11 mouse cellular contexts compared by ENCODE assay signal in the genomic region with DNA sequence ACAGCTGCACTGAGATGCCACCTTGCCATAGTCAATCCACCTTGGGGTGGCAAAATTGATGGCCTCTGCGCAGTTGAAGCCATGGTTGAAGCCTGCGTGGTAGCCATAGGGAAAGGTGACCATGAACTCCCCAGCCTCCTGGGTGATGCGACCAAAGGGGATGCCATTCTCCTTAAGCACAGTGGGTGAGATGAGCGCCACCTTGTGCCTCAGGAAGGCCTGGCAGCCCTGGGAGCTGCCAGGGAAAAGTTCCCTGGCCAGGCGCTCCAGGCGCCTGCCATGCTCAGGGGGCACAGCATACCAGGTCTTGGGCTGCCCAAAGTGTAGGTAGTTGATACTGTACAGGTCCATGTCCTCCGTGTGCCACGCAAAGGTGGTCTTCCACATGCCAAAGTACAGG. TPM values are rescaled to one million over a fixed set of nuclear protein-coding genes. Genes with fewer than 3 reads are reported as not detected.
DNase-seq lines count a peak whose midpoint lies in the region; ATAC-seq and TF ChIP-seq lines count a peak whose summit lies in the region.
"Not testable (repeated sequence)": the region's sequence is repeated elsewhere in the genome, so short reads cannot be mapped to it uniquely, and the experiment has no call there.
"Had no signal": no experiment of that assay in that cellular context is flagged by ENCODE, and none has a peak within 500 bp of the region (broad histone marks: within the 10 kb centered on the region; RNA-seq: fewer than 3 reads in every experiment).

No protein-coding gene starts in this region.

- H3K4me2 ChIP-seq in intestine, postnatal 0 days (replicated peaks; ENCODE audit: low read depth); limb, embryonic 15.5 days: not testable (repeated sequence)

- peak; percentile 51 for ATAC-seq in erythroblast, adult 5-6 weeks (replicated peaks; ENCODE audit: low FRiP score, poor library complexity, severe bottlenecking)
- ATAC-seq in intestine, postnatal 0 days: not testable (repeated sequence)
- 0 out of 2 replicates have a peak, but pooled peaks have one; percentile 35 for ATAC-seq in limb, embryonic 15.5 days (ENCODE audit: insufficient number of reproducible peaks, low FRiP score, low TSS enrichment, low read depth)

- not testable (repeated sequence) for H3K4me1 ChIP-seq in intestine, postnatal 0 days (replicated peaks; ENCODE audit: control insufficient read depth, insufficient read depth, low read length); limb, embryonic 15.5 days

- H3K4me3 ChIP-seq in intestine, postnatal 0 days (ENCODE audit: low read depth, low read length); limb, embryonic 15.5 days: not testable (repeated sequence)

- H3K9ac ChIP-seq in intestine, postnatal 0 days (ENCODE audit: low read depth, low read length); limb, embryonic 15.5 days: not testable (repeated sequence)

- not testable (repeated sequence) for H3K9me3 ChIP-seq in intestine, postnatal 0 days (ENCODE audit: control insufficient read depth); limb, embryonic 15.5 days

- not testable (repeated sequence) for H3K36me3 ChIP-seq in intestine, postnatal 0 days (ENCODE audit: control insufficient read depth, insufficient read depth); limb, embryonic 15.5 days; splenic B cell, adult 2 months (ENCODE audit: control insufficient read depth, insufficient read depth, low read length, poor library complexity, severe bottlenecking)

- TF ChIP-seq CTCF in intestine, postnatal 0 days (IDR thresholded peaks at IDR 0.05; ENCODE audit: low read depth): peak; percentile 51

- not testable (repeated sequence) for H3K27me3 ChIP-seq in intestine, postnatal 0 days (replicated peaks; ENCODE audit: control insufficient read depth, insufficient read depth, low read length); limb, embryonic 15.5 days; splenic B cell, adult 2 months (ENCODE audit: control insufficient read depth, insufficient read depth, low read length, poor library complexity, severe bottlenecking)

- H3K27ac ChIP-seq in intestine, postnatal 0 days (ENCODE audit: low read depth, low read length); limb, embryonic 15.5 days: not testable (repeated sequence)

- DNase-seq in CD4-positive, CD25-positive, alpha-beta regulatory T cell, adult 2 months (ENCODE audit: low read depth, low spot score): peak; percentile 24
- DNase-seq in cerebellum, adult 18-20 months: peak; percentile 33 to 38
- DNase-seq in lung, postnatal 10 days: peak; percentile 14
- DNase-seq in splenic B cell, adult 2 months (ENCODE audit: low read depth, low spot score): peak; percentile 6

- WGBS in intestine, postnatal 0 days: 62% methylated on average over 7 of the region's 8 CpGs
- WGBS in limb, embryonic 15.5 days: 61% methylated on average over 8 of the region's 8 CpGs

RNA-seq across cellular contexts. Expression of gene Kdm4d, which starts 49.2 kb away (rescaled TPM):
- not detected in 2 replicates for total RNA-seq in erythroblast, adult 5-6 weeks (2015; ENCODE audit: low replicate concordance)
- total RNA-seq in erythroblast, adult 5-6 weeks (2017; ENCODE audit: low replicate concordance): not detected in 2 replicates
- 0.04 and 0.07 TPM in 2 replicates for polyA plus RNA-seq in intestine, postnatal 0 days (2015; fragmentation: Nextera tagmentation; extraction: Ambion mirVana)
- polyA plus RNA-seq in limb, embryonic 15.5 days (2015; fragmentation: Nextera tagmentation; extraction: Ambion mirVana): 0.29 and 0.32 TPM in 2 replicates
- total RNA-seq: gastrocnemius, adult 18-20 months had no signal
- polyA plus RNA-seq: erythroblast, embryonic 14.5 days; heart, embryonic 10.5 days; liver, embryonic 15.5 days had no signal

RNA-seq across cellular contexts. Expression of gene Cwc15, which starts 49.3 kb away (rescaled TPM):
- total RNA-seq in erythroblast, adult 5-6 weeks (2015; ENCODE audit: low replicate concordance): 41.5 and 66.5 TPM in 2 replicates
- 104 and 108 TPM in 2 replicates for total RNA-seq in erythroblast, adult 5-6 weeks (2017; ENCODE audit: low replicate concordance)
- polyA plus RNA-seq in intestine, postnatal 0 days (2015; fragmentation: Nextera tagmentation; extraction: Ambion mirVana): 116 and 117 TPM in 2 replicates
- 143 and 154 TPM in 2 replicates for polyA plus RNA-seq in limb, embryonic 15.5 days (2015; fragmentation: Nextera tagmentation; extraction: Ambion mirVana)
